Mouse (Mus musculus): Measurements from ENCODE around the gene Gm3880. TPM values are rescaled to one million over a fixed set of nuclear protein-coding genes. Genes with fewer than 3 reads are reported as not detected.
"Not testable (repeated sequence)": the region's sequence is repeated elsewhere in the genome, so short reads cannot be mapped to it uniquely, and the experiment has no call there.

Gene Gm3880
- polyA plus RNA-seq (2015; fragmentation: Nextera tagmentation; extraction: Ambion mirVana): not detected in 2 replicates

GRCm38 (mm10) chrX:102686872-102687271 lies at the start of gene Gm3880:
Gene Gm3880 (minus strand): TSS chrX:102686972.
- H3K9me3 ChIP-seq; ATAC-seq (ENCODE audit: insufficient number of reproducible peaks, low FRiP score, low TSS enrichment, low read depth); H3K27ac ChIP-seq; H3K27me3 ChIP-seq; H3K36me3 ChIP-seq; H3K9ac ChIP-seq; H3K4me2 ChIP-seq; H3K4me1 ChIP-seq; H3K4me3 ChIP-seq: not testable (repeated sequence)
- 93% methylated on average over 5 of the region's 5 CpGs for WGBS

- not testable (repeated sequence) for ATAC-seq (ENCODE audit: insufficient number of reproducible peaks, low FRiP score, low TSS enrichment, low read depth); H3K4me2 ChIP-seq; H3K4me3 ChIP-seq; H3K27me3 ChIP-seq; H3K36me3 ChIP-seq; H3K27ac ChIP-seq; H3K4me1 ChIP-seq; H3K9me3 ChIP-seq; H3K9ac ChIP-seq
- WGBS: 91% methylated on average over 6 of the region's 6 CpGs
These were observed 37.5 kb upstream of the Gm3880 start for GRCm38 (mm10) chrX:102724226-102724625.

- not testable (repeated sequence) for H3K9ac ChIP-seq; H3K4me3 ChIP-seq; H3K27me3 ChIP-seq; H3K4me2 ChIP-seq; H3K27ac ChIP-seq; H3K36me3 ChIP-seq; H3K9me3 ChIP-seq; H3K4me1 ChIP-seq; ATAC-seq (ENCODE audit: insufficient number of reproducible peaks, low FRiP score, low TSS enrichment, low read depth)
- 79% methylated on average over 9 of the region's 10 CpGs for WGBS
These were observed 20.8 kb upstream of the Gm3880 start, which contains the start of the genes Gm9112 and Dmrtc1b for GRCm38 (mm10) chrX:102707535-102707934. Gene Gm9112 (minus strand): TSS chrX:102707635. Gene Dmrtc1b (plus strand): TSS chrX:102707865.

- H3K27ac ChIP-seq; H3K36me3 ChIP-seq; H3K4me1 ChIP-seq; H3K4me3 ChIP-seq; H3K27me3 ChIP-seq; H3K9ac ChIP-seq; H3K9me3 ChIP-seq; H3K4me2 ChIP-seq; ATAC-seq (ENCODE audit: insufficient number of reproducible peaks, low FRiP score, low TSS enrichment, low read depth): not testable (repeated sequence)
- 68% methylated on average over 3 of the region's 3 CpGs for WGBS
These were observed 13.9 kb upstream of the Gm3880 start for GRCm38 (mm10) chrX:102700636-102701035.

- not testable (repeated sequence) for H3K9ac ChIP-seq, H3K9me3 ChIP-seq, H3K27me3 ChIP-seq, H3K36me3 ChIP-seq, H3K4me3 ChIP-seq, H3K4me1 ChIP-seq, H3K27ac ChIP-seq, H3K4me2 ChIP-seq
- WGBS: 24% methylated on average over 4 of the region's 4 CpGs
- 0 out of 2 replicates have a peak, but pooled peaks have one; percentile 30 for ATAC-seq (ENCODE audit: insufficient number of reproducible peaks, low FRiP score, low TSS enrichment, low read depth)
These were observed 2.5 kb upstream of the Gm3880 start for GRCm38 (mm10) chrX:102689252-102689651.

- not testable (repeated sequence) for H3K9me3 ChIP-seq; H3K4me1 ChIP-seq; H3K4me2 ChIP-seq; H3K36me3 ChIP-seq; ATAC-seq (ENCODE audit: insufficient number of reproducible peaks, low FRiP score, low TSS enrichment, low read depth); H3K27ac ChIP-seq; H3K9ac ChIP-seq; H3K27me3 ChIP-seq; H3K4me3 ChIP-seq
- WGBS: 62% methylated on average over 3 of the region's 3 CpGs
These were observed 2.1 kb downstream of the Gm3880 start for GRCm38 (mm10) chrX:102684706-102685105.

- no peak for ATAC-seq (ENCODE audit: insufficient number of reproducible peaks, low FRiP score, low TSS enrichment, low read depth)
- 82% methylated on average over 2 of the region's 2 CpGs for WGBS
These were observed 20.1 kb downstream of the Gm3880 start for GRCm38 (mm10) chrX:102666641-102667040.

GRCm38 (mm10) chrX:102660712-102661111 lies 26.1 kb downstream of the Gm3880 start:
- no peaks in the 10 kb centered on the region for H3K27me3 ChIP-seq
- H3K4me1 ChIP-seq: no peaks in the 10 kb centered on the region
- 24% methylated on average over 3 of the region's 3 CpGs for WGBS

More at GRCm38 (mm10) chrX:102666641-102667040, 20.1 kb downstream of the Gm3880 start:
- no peak overlapping the region for H3K9ac ChIP-seq
- H3K36me3 ChIP-seq: no peaks in the 10 kb centered on the region
- no peaks in the 10 kb centered on the region for H3K4me1 ChIP-seq
- 0 out of 2 replicates have a peak, but pooled peaks cover 4% of the 10 kb centered on the region for H3K27me3 ChIP-seq
- H3K4me3 ChIP-seq: no peak overlapping the region
- H3K9me3 ChIP-seq: no peaks in the 10 kb centered on the region
- H3K4me2 ChIP-seq: no peak overlapping the region
- H3K27ac ChIP-seq: no peak overlapping the region

GRCm38 (mm10) chrX:102645691-102646090 lies 41.1 kb downstream of the Gm3880 start:
- Histone ChIP-seq H3K27ac (no peak overlapping the region), H3K4me1 (no peaks in the 10 kb centered on the region), H3K36me3 (no peaks in the 10 kb centered on the region), H3K9me3 (no peaks in the 10 kb centered on the region), H3K4me2 (no peak overlapping the region), H3K4me3 (no peak overlapping the region), H3K9ac (no peak overlapping the region), H3K27me3 (peaks cover 16% of the 10 kb centered on the region)
- WGBS: 89% methylated on average over 1 of the region's 1 CpGs
- no peak for ATAC-seq (ENCODE audit: insufficient number of reproducible peaks, low FRiP score, low TSS enrichment, low read depth)

More at GRCm38 (mm10) chrX:102660712-102661111, 26.1 kb downstream of the Gm3880 start:
- ATAC-seq (ENCODE audit: insufficient number of reproducible peaks, low FRiP score, low TSS enrichment, low read depth): no peak
- Histone ChIP-seq H3K4me3 (no peak overlapping the region), H3K9me3 (no peaks in the 10 kb centered on the region), H3K27ac (no peak overlapping the region), H3K4me2 (no peak overlapping the region), H3K36me3 (no peaks in the 10 kb centered on the region), H3K9ac (no peak overlapping the region)

- no peak overlapping the region for H3K27ac ChIP-seq
- no peaks in the 10 kb centered on the region for H3K36me3 ChIP-seq
- no peaks in the 10 kb centered on the region for H3K4me1 ChIP-seq
- 46% methylated on average over 6 of the region's 6 CpGs for WGBS
- no peak overlapping the region for H3K9ac ChIP-seq
- peak overlapping the region; percentile 56; the same call in 1 of the 2 replicates for H3K4me3 ChIP-seq
- peak overlapping the region; percentile 49 for H3K4me2 ChIP-seq
- ATAC-seq (ENCODE audit: insufficient number of reproducible peaks, low FRiP score, low TSS enrichment, low read depth): no peak
- H3K27me3 ChIP-seq: peaks cover 16% of the 10 kb centered on the region
- H3K9me3 ChIP-seq: no peaks in the 10 kb centered on the region
These were observed 41.6 kb downstream of the Gm3880 start for GRCm38 (mm10) chrX:102645146-102645545.

- ATAC-seq (ENCODE audit: insufficient number of reproducible peaks, low FRiP score, low TSS enrichment, low read depth): no peak
- H3K27me3 ChIP-seq: peaks cover 16% of the 10 kb centered on the region
- 19% methylated on average over 8 of the region's 8 CpGs for WGBS
These were observed 42.2 kb downstream of the Gm3880 start for GRCm38 (mm10) chrX:102644573-102644951.

GRCm38 (mm10) chrX:102643823-102644572 lies 42.8 kb downstream of the Gm3880 start, which contains the start of gene Phka1:
Gene Phka1 (minus strand): TSS chrX:102644246.
- no peaks in the 10 kb centered on the region for H3K9me3 ChIP-seq
- peak within 1 kb of the TSS; percentile 50 for H3K9ac ChIP-seq
- H3K4me2 ChIP-seq: peak within 1 kb of the TSS; percentile 49
- peaks cover 16% of the 10 kb centered on the region for H3K27me3 ChIP-seq
- ATAC-seq (ENCODE audit: insufficient number of reproducible peaks, low FRiP score, low TSS enrichment, low read depth): 0 out of 2 replicates have a peak, but pooled peaks have one; percentile 69
- no peaks in the 10 kb centered on the region for H3K4me1 ChIP-seq
- H3K4me3 ChIP-seq: peak within 1 kb of the TSS; percentile 56
- H3K27ac ChIP-seq: no peak within 1 kb of the TSS
- H3K36me3 ChIP-seq: no peaks in the 10 kb centered on the region
- WGBS: 15% methylated on average over 58 of the region's 60 CpGs

More at GRCm38 (mm10) chrX:102644573-102644951, 42.2 kb downstream of the Gm3880 start:
- Histone ChIP-seq H3K4me2 (peak overlapping the region; percentile 49), H3K9me3 (no peaks in the 10 kb centered on the region), H3K9ac (no peak overlapping the region), H3K4me3 (peak overlapping the region; percentile 56), H3K27ac (no peak overlapping the region), H3K36me3 (no peaks in the 10 kb centered on the region), H3K4me1 (no peaks in the 10 kb centered on the region)
